Mouse (Mus musculus) frontal cortex, postnatal 14 days (tissue): Measurements from ENCODE around the gene Cep63.

Experiments used
- DNase-seq, 2 experiments: peaks; one replicate each; pipeline ENCODE4 v3.0.0; 2022; ENCODE audit warnings: low spot score in 2 of 2

Gene Cep63

DNA sequence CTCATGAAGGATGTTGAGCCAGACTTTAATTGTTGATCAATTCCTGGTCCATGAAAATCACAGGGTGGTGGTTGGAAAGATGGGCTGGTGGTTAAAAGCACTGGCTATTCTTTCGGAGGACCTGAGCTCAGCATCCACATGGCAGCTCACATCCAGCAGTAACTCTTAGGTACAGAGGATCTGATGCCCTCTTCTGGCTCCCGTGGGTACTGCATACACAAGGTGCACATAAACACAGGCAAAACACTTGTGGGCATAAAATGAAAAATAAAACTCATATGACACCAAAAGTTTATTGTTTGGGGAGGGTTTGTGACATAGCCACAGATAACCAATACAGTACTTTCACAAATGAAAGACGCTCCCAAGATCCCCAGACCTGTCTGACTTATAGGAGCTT lies 67.9 kb downstream of the Cep63 start:
- no peak for DNase-seq

GRCm38 (mm10) chr9:102553781-102554180 lies 72.6 kb downstream of the Cep63 start:
- no peak for DNase-seq

GRCm38 (mm10) chr9:102551771-102552170 lies 74.6 kb downstream of the Cep63 start:
- no peak for DNase-seq

GRCm38 (mm10) chr9:102549211-102549610 lies 77.1 kb downstream of the Cep63 start:
- DNase-seq, result no peak

DNA sequence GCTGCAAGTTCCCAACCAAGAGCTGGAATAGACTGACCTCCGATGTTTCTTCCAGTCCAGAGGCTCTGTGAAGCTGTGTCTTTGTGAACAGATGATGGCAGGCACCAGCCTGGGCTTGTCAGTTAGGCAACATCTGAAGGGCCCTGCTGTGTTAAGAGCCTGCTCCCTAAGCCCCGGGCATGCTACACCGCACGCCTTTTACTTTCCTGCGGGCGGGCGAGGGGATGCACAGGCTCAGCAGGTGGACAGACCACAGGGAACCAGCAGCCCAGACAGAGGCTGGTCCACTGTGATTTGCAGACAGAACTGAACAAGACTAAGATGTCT lies 79.3 kb downstream of the Cep63 start:
- DNase-seq, result no peak

- no peak for DNase-seq
Observed at GRCm38 (mm10) chr9:102546256-102547027, 79.9 kb downstream of the Cep63 start.

GRCm38 (mm10) chr9:102545406-102546255 lies 80.7 kb downstream of the Cep63 start:
- DNase-seq, result peak in 1 of 2 experiments; percentile 26

DNA sequence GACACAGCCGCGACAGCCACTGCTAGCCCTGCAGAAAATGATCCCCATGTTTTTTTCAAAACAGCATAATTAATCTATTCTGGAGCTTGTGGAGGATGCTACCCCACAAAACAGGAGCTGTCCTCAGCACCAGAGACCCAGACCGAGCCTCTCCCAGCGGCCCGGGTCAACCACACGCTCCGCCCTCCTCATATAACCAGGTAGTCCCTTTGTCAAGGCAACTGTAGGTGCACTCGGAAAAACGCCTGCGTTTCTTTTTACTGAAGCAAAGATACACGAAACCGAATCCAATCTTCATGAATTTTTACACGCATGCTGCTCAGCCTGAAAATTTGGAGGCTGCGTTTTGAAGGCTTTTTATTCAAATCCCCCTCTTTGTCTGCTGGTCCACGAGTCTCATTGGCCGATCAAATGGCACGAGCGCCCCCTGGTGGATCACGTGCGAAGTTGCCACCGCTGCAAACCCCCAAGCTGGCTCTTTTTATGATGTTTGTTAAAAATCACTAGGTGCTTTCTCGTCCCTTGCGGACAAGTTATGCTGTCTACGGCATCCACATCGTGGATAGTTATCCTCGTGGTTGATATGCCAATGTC lies 81.5 kb downstream of the Cep63 start:
- peak; percentile 70 to 90 for DNase-seq

- DNase-seq, result no peak
Observed at GRCm38 (mm10) chr9:102544116-102544772, 82.1 kb downstream of the Cep63 start.

GRCm38 (mm10) chr9:102543761-102544115 lies 82.6 kb downstream of the Cep63 start:
- no peak for DNase-seq

DNA sequence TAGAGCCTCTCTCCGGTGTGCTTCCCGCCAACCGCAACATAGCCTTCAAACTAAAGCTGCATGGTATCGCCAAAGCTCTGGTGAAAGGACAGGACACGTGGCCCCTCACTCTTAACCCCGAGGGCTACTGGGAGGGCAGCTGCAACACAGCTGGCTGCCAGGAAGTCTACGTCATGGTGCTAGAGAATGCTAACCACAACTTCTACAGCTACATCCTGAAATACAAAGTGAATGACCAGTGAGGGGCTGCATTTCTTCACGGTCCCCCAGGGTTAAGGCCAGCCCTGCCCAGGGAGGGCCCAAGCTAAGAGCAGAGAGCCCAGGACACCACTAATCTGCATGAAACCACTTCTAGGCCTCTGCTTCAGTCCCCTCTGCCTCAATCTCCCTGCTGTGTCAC lies 83.8 kb downstream of the Cep63 start:
- no peak for DNase-seq

GRCm38 (mm10) chr9:102541666-102542065 lies 84.7 kb downstream of the Cep63 start:
- DNase-seq, result no peak

DNA sequence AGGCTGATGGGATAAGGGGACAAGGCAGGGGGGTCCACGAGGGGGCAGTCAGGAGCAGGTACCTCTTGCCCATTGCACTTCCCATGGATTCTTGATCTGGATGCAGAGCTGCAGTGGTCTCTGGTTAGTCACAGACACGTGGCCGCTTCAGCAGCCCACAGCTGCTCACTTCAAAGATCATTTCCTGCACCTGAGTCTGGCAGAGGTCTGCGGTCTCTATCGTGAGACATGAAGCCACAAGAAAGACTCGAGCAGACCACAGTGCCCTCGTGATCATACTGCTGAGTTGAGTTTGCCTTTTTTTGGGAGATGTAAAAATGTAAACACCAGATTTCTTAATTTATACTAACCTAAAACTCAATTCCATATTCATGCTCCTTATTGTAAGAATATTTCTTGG lies 86.6 kb downstream of the Cep63 start:
- DNase-seq, result no peak

GRCm38 (mm10) chr9:102536968-102537367 lies 89.4 kb downstream of the Cep63 start:
- DNase-seq, result no peak
